Mouse (Mus musculus) left cerebral cortex, adult 2 months (tissue): ENCODE results near the gene Stxbp6. TPM values are rescaled to one million over a fixed set of nuclear protein-coding genes. Genes with fewer than 3 reads are reported as not detected.

ENCODE experiments used
- DNase-seq, 2 experiments: peaks; one replicate each; pipeline ENCODE4 v3.0.0; 2021 to 2022; ENCODE audit warnings: low spot score in 2 of 2, mixed read lengths in 1 of 2; ENCODE audit errors: extremely low spot score in 1 of 2
- H3K27ac ChIP-seq: fragments of 200-600 bp; 2 replicates; pipeline ENCODE4 v1.8.1; 2022
- H3K4me3 ChIP-seq: fragments of 200-600 bp; 2 replicates; pipeline ENCODE4 v1.8.1; 2022
- CTCF ChIP-seq: fragments of 200-600 bp; IDR thresholded peaks from 2 replicates; pipeline ENCODE4 v1.8.1; 2022; ENCODE audit warnings: antibody characterized with exemption, mild to moderate bottlenecking, moderate library complexity
- intact Hi-C: fragments of 180-260 bp; cut with DNase I; formaldehyde crosslinking; loops from one replicate; pipeline ENCODE4 v1.15.1; 2025
- total RNA-seq, 2 experiments: library from RNA; stranded (reverse); gene quantifications; 2 replicates each; pipeline ENCODE4 v1.2.3; 2021

Stxbp6 gene
- total RNA-seq, 2 experiments from 2014 or later = 67.7 to 75.2 TPM

DNA sequence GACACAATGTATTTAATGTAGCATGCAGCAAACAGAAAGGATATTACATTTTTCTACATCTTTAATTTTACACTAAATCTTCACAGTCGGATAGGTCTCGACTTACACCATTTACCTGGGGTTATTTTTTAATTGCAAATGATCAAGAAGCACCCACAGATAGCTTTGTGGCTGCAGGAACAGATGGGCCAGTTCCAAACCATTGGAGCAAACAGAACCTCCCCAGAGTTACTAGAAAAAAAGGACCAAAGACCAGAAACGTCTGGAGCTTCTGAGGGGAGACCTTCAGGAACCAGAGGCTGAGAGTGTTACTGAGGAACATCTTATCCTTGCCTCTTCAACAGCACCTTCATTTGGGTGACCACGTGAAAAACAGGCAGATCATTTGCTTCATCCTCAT is 85.5 kb downstream of the Stxbp6 start:
- intact Hi-C loops = no loop called here
- Histone ChIP-seq H3K27ac (no peak overlapping the region), H3K4me3 (no peak overlapping the region)
- TF ChIP-seq CTCF = no peak
- DNase-seq = no peak

DNA sequence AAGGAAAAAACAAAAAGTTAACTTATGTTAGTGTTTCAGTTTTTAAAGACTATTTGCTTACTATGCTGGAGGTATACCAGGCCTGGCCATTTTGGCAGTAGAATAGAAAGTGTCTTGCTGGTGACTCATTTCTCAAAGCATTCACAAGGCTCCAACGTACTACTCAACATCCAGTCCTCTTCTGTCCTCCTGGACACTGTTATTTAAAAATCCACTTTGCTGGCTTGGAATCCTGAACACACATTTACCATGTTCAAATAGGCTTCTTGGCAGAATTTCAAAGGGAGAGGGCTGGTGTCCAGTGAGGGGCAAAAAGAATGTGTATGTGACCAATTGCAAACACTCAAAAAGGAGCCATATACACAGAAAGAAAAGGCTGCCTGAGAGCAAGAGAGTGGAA is 86.7 kb downstream of the Stxbp6 start:
- DNase-seq = no peak
- intact Hi-C loops = no loop called here
- no peak overlapping the region for H3K27ac ChIP-seq

DNA sequence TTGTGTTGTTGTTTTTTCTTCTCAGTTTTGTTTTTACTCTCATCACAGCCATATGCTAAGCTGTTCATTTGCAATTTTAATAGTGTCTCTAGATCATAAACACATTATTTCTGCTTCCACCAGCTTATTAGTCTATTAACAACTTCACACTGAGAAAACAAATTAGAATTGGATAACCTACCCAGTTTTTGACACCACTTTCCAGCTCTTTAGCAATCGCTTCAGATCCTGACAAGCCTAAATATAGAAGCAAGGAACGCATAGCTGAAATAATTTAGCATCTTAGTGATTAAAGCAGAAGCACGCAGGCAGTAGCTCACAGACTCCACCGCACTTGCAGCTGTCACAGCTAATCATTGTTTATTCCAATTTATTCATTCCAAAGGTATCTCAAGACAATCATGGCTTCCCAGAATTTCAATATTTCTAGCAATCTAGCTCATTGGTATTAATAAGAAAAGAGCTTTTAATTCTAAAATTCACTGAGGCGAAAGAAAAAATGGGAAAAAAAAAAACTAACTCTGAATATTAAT is 95.1 kb downstream of the Stxbp6 start:
- no peak overlapping the region for H3K27ac ChIP-seq
- DNase-seq = no peak
- H3K4me3 ChIP-seq = no peak overlapping the region
- no peak for TF ChIP-seq CTCF
- intact Hi-C loops = no loop called here

More for the DNA sequence above, 86.7 kb downstream of the Stxbp6 start:
- no peak for TF ChIP-seq CTCF
- no peak overlapping the region for H3K4me3 ChIP-seq

DNA sequence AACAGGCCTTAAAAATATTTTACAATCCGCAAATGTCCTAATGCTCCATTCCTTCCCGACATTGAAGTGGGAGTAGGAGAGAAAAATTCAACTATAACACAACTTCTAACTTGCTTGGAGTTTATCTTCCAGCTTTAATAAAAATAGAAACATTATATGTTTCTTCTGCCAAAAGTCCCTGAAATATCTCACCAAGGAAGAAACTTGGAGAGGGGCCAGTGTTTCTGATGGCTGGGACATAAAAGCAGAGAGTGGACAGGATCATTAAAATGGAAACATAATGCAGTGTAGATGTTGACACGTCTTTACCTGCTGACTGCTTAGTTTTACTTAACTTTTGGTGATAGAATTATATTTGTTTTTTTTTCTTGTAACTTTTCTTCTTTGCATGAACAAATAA is 99.2 kb downstream of the Stxbp6 start:
- intact Hi-C loops = no loop called here
- no peak for TF ChIP-seq CTCF
- Histone ChIP-seq H3K4me3 (no peak overlapping the region), H3K27ac (no peak overlapping the region)
- no peak for DNase-seq

GRCm38 (mm10) chr12:44971477-44971876 is 103.0 kb downstream of the Stxbp6 start:
- Histone ChIP-seq H3K4me3 (no peak overlapping the region), H3K27ac (no peak overlapping the region)
- no peak for TF ChIP-seq CTCF
- no peak for DNase-seq
- intact Hi-C loops = no loop called here

- Histone ChIP-seq H3K4me3 (no peak overlapping the region), H3K27ac (no peak overlapping the region)
- DNase-seq = no peak
- TF ChIP-seq CTCF = no peak
- intact Hi-C loops = no loop called here
These were observed 107.1 kb downstream of the Stxbp6 start for GRCm38 (mm10) chr12:44967448-44967847.

- DNase-seq = no peak
- no peak overlapping the region for H3K4me3 ChIP-seq
- no peak for TF ChIP-seq CTCF
- H3K27ac ChIP-seq = no peak overlapping the region
- intact Hi-C loops = no loop called here
These were observed 117.0 kb downstream of the Stxbp6 start for GRCm38 (mm10) chr12:44957474-44957873.

- DNase-seq = no peak
- intact Hi-C loops = no loop called here
- no peak for TF ChIP-seq CTCF
- H3K4me3 ChIP-seq = no peak overlapping the region
- H3K27ac ChIP-seq = no peak overlapping the region
These were observed 121.4 kb downstream of the Stxbp6 start for GRCm38 (mm10) chr12:44953121-44953520.

DNA sequence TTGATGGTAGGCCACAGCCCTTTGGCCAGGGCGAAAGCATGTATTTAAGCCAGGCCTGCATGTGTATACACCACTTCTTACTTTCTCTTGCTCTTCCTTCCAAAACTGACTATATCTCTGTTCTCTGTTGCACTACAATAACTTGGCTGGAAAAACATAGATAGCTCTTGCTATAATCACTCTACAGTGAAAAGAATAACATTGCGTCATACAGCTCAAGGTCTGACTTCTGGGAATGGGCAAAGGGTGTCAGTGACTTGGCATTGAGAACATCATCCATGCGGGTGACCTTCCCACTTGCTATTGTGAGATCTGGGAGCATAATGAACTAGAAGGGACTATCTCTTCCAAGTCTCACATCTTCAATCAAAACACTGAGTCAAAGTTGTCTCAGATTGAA is 122.4 kb downstream of the Stxbp6 start:
- DNase-seq = no peak
- no peak overlapping the region for H3K27ac ChIP-seq
- intact Hi-C loops = no loop called here
- no peak overlapping the region for H3K4me3 ChIP-seq
- no peak for TF ChIP-seq CTCF

GRCm38 (mm10) chr12:44950559-44950958 is 124.0 kb downstream of the Stxbp6 start:
- intact Hi-C loops = no loop called here
- DNase-seq = no peak
- H3K4me3 ChIP-seq = no peak overlapping the region
- H3K27ac ChIP-seq = no peak overlapping the region
- TF ChIP-seq CTCF = no peak

DNA sequence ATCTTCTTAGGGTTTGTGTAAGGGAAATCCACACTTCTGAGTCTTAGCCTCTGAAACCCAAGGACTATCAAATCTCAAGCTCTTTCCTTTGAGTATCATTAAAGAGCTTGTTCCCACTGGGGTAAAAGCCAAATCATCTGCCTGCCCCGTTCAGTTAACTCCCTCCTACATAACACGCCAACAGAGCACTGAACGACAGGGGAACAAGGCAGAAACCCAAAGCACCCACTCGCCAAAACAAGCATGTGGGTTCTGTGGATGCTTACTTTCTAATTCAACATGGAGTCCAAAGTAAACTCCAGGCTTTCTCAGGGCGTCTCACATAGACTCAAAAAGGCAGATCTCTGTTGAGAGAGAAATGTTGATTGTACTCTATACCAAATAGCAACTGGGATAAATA is 126.7 kb downstream of the Stxbp6 start:
- Histone ChIP-seq H3K4me3 (no peak overlapping the region), H3K27ac (no peak overlapping the region)
- TF ChIP-seq CTCF = no peak
- DNase-seq = no peak
- intact Hi-C loops = no loop called here

- intact Hi-C loops = no loop called here
- no peak for TF ChIP-seq CTCF
- no peak for DNase-seq
- no peak overlapping the region for H3K27ac ChIP-seq
- H3K4me3 ChIP-seq = no peak overlapping the region
These were observed 134.2 kb downstream of the Stxbp6 start for GRCm38 (mm10) chr12:44940325-44940724.

DNA sequence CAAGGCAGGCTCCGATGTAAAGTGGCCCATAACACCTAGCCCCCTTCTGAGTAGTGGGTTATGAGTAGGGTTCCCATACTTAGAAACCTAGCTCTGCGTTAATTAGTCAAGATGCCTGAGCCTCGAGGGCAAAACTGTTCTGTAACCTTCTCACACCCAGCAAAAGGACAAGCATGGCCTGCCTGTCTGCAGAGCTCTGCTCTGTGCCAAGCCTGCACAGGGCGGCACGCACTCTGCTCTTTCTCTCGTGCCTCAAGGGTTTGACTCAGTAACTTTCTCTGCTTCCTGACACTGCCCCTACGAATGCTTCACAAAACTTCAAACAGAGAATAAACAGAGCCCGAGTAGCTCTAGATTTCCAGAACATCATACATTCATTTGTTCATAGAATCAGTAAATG is 135.4 kb downstream of the Stxbp6 start:
- no peak for TF ChIP-seq CTCF
- intact Hi-C loops = no loop called here
- DNase-seq = no peak
- Histone ChIP-seq H3K4me3 (no peak overlapping the region), H3K27ac (no peak overlapping the region)

GRCm38 (mm10) chr12:44932954-44933353 is 141.6 kb downstream of the Stxbp6 start:
- no peak overlapping the region for H3K4me3 ChIP-seq
- no peak for DNase-seq
- TF ChIP-seq CTCF = no peak
- H3K27ac ChIP-seq = no peak overlapping the region
- intact Hi-C loops = no loop called here
